Mouse (Mus musculus) cerebellum, postnatal 25 days (tissue): ENCODE measurements at regions not wholly inside any gene's neighbourhood (a gene's known extent, or its start where the extent isn't known, plus 50 kb on each side); places are given as distances from the start of the nearest gene placed in this dataset.
A peak's percentile ranks its signal among the peaks of the same experiment; 100 is the strongest.

Experiments
- DNase-seq, 2 experiments: peaks; one replicate each; pipeline ENCODE4 v3.0.0; 2021; ENCODE audit warnings: mixed read lengths in 2 of 2

DNA sequence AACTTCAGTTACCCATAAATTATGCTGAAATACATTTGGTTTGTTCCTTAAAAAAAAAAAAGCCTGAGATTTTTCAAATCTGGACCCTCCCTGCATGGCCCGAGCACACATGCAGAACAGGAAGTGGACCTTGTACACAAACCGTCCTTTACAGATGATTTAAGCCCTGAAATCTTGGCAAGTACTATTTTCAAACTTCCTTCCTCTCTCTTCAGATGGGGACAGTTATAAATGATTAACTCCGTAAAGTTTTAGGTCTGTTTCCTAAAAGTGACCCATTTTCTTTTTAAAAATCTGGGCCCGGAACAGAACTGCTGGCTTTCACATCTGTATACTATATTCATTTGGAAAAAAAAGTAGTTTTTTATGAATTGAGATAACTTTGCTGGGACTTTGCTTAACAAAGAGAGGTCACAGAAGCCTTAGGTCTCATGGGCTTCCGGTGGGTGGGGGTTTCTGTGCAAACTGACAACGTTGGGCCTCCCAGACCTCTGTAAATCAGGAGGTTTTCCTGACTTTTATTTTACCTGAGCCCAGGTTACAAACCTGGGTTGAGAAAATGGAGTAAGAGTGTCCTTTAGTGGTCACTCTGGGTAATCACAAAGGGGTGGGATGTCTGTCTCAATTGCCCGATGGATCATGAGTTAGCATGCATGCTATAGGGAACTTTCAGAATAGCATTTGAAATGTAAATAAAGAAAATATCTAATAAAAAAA is 368.4 kb downstream of the Ankrd50 start:
- DNase-seq: no peak

- DNase-seq: no peak
Measured at GRCm38 (mm10) chr3:38112568-38112967, 372.1 kb downstream of the Ankrd50 start.

GRCm38 (mm10) chr3:38105022-38105857 is 379.4 kb downstream of the Ankrd50 start:
- DNase-seq: no peak

DNA sequence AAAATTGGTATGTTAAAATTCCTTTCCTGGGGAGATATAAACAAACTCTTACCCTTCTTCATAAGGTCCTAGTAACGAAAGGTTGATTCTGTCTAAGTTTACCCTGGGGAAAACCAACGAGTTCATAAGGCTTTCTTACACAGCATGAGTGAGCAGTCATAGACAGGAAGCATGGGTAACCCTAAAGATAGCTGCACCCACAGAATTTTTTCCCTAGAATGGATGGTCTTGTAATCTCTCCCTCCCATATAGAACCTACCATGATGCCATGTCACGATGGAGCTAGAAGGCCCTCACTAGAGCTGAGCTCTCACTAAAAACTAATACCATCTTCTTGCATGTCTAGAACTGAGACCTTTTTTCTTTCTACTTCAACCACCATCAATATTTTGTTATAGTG is 380.1 kb upstream of the Gm5148 start:
- DNase-seq: no peak

GRCm38 (mm10) chr3:38102985-38103384 is 378.7 kb upstream of the Gm5148 start:
- DNase-seq: no peak

DNA sequence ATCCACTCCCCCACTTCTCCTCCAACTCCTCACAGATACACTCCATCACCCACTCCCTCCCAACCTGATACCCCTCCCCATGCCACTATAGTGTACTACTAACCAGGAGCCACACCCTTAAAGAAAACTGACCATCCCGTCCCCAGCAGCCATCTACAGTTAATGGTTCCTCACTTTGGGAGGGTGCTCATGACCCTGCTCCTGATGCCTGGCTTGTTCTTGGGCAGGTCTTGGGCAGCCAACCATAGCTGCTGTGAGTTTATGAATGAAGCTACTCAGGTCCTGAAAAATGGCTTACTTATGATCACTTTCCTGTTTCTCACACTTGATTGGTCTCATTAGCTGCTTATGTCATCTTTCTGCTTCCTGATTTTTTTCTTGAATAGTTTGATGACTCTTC is 377.9 kb upstream of the Gm5148 start:
- DNase-seq: no peak

DNA sequence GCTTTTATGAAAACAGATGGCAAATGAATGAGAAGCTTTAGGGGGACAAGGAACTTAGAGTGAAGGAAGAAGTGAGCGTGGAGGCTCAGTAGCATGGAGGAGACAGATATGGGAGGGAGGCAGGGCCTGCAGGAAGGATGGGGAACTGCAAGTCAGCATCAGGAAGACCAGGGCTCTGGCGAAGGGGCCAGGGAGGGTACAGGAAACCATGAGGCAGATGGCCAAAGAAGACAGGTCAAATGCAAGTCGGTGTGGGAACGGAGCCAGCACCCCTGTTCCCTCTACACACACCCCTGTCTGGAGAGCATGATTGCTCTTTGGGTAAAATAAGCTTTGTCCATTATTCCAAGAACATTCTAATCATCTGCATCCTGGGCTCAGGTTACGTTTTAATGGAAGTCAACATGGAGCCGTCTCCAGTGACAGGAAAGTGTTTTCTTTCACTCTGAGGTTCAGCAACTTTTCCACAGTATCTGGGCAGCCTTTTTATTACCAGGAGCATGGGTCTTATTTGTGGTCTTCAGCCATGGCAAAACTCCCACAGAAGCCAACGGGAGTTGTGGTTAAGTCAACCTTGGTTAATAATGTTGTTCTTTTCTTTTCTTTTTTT is 370.2 kb upstream of the Gm5148 start:
- DNase-seq: peak in 1 of 2 experiments; percentile 17

- no peak for DNase-seq
Measured at GRCm38 (mm10) chr3:38084548-38084947, 360.3 kb upstream of the Gm5148 start.

GRCm38 (mm10) chr3:38082386-38082785 is 358.1 kb upstream of the Gm5148 start:
- DNase-seq: peak in 1 of 2 experiments; percentile 4

DNA sequence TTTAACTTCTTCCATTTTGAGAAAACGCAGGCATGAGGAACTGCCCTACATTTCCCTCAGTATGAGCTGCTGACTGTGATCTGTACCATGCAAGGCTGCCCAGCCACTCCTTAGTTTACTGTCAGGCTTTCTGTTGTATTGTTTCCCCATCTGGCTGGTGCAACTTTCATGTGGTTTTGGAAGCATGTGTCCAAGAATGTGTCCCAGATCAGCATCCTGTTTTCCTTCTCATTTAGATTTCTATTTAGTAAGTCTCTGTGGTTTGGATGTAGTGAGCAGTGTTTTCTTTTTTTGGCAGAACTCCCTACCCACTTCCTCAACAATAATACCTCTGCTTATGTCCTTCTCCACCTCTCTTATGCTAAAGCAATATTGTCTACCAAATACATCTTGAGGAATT is 352.5 kb upstream of the Gm5148 start:
- DNase-seq: no peak

DNA sequence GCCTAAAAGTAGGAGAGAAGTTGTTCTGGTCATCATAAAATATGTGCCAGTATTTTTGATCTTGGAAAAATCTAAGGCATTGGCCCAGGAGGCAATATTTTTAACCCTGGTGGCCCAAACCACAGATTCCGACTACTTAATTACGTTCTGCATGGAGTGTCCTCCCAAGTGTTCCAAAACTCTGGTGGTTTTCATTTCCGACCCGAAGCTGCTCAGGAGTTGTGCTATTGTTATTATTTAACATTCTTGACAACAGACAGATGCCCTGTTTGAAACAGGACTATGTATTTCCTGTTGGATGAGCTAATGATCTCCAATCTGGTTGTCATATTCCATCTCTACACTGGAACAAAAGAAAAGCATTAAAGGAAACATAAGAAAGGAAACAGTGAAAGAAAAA is 349.7 kb upstream of the Gm5148 start:
- DNase-seq: no peak

DNA sequence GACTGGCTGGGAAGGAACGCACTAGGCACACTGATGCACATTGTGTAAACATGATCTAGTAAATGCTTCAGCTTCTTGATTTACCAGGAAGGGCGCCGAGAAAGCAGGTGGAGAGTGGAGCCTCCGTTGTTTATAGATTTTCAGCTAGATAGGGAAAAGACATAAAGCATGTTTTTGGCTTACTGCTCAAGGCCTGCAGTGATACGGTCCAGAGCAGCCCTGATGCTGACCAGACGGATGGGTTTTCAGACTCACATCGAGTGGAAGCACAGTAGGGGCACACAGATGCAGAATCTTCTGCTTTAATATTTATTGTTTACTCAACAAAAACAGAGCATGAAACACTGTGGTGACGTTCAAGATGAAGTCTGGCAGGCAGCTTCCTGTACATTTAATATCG is 331.3 kb upstream of the Gm5148 start:
- DNase-seq: no peak

DNA sequence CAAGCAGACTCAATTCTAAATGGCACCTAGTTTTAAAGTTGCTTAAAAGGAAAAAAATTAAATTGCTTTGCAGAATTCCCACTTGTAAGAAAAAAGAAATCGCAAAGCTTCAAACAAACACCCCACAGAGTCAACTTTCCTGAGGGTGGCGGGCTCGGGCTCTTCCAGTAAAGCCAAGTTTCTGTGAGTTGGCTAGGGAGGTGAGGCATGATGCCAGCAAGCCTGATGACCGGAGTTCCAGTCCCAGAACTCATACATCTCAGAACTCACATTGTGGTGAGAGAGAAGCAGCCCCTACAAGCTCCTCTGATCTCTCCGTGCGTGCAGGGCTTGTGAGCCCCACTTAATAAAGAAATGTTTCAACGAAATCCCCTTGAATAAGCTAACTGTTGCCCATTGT is 328.7 kb upstream of the Gm5148 start:
- peak in 1 of 2 experiments; percentile 9 for DNase-seq

DNA sequence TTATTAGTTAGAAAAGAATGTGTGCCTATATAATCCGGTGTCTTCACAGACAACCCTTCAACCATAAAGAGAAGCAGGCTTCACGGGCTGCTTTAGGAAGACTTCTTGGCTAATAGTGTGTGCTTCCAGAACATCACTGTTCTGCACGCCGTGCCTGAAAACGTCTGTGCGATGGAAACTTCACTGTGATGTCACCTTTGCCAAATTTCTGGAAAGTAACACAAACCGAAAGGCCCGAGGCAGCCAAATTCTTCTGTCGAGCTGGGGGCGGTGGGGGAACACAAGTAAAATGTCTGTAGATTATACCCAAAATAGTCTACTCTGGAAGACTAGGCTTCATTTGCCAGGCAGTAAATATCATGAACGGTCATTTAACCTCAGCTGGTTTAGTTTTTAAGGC is 327.5 kb upstream of the Gm5148 start:
- no peak for DNase-seq

DNA sequence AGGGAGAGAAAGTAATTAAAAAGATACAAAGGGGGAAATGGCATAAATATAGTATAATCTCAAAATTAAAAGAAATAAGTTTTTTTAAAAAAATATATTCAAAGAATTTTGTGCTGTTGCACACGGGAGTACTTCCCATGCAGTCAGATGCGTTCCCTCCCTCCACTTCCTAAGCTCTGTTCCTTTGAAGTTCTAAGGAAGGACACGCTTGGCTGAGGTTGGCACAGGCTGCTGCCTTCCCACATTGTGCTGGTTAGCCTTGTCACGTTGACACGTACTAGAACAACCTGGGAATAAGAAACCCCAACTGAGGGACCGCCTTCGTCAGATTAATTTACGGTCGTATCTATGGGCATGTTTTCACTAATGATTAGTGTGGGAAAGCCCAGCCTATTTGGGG is 326.6 kb upstream of the Gm5148 start:
- DNase-seq: no peak

DNA sequence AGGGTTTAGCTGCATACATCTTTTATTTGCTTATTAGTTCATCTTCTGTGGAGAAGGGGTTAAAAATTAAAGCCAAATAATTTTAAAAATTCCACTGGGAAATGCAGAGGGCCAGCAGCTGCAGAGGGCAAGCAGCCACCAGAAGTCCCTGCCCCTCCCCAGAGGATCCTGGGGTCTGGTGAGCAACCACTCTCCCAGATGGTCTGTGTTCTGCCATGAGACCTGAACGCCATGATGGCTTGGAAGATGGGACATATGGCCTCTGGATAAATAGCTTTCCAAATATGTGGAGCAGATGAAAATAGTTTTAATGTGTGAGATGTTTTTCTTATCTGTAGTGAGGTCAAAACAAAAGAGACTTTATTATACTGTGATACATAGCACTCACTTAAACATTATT is 326.1 kb upstream of the Gm5148 start:
- DNase-seq: no peak

GRCm38 (mm10) chr3:38049290-38049689 is 325.0 kb upstream of the Gm5148 start:
- no peak for DNase-seq

- DNase-seq: no peak
Measured at GRCm38 (mm10) chr3:38047445-38047844, 323.2 kb upstream of the Gm5148 start.

GRCm38 (mm10) chr3:38046611-38047010 is 322.3 kb upstream of the Gm5148 start:
- DNase-seq: no peak

GRCm38 (mm10) chr3:38045989-38046388 is 321.7 kb upstream of the Gm5148 start:
- no peak for DNase-seq

- DNase-seq: peak; percentile 19 to 44
Measured at GRCm38 (mm10) chr3:38045523-38045922, 321.2 kb upstream of the Gm5148 start.

DNA sequence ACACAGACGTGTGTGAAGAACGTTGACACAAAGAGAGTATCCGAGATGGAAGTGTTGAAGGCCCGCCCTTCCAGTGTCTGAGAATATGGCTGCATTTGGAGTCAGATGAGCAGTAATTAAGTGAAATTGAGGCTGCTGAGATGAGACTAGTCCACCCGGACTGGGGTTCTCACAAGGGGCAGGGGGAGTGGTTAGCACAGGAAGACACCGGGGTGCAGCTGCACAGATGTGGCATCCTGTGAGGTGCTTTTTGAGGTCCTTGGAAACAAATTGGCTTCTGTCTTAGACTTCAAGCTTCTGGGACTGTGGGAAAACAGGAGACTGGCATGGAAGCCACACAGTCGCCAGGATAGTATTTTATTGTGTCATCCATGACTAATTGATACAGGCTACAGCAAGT is 320.0 kb upstream of the Gm5148 start:
- DNase-seq: no peak

DNA sequence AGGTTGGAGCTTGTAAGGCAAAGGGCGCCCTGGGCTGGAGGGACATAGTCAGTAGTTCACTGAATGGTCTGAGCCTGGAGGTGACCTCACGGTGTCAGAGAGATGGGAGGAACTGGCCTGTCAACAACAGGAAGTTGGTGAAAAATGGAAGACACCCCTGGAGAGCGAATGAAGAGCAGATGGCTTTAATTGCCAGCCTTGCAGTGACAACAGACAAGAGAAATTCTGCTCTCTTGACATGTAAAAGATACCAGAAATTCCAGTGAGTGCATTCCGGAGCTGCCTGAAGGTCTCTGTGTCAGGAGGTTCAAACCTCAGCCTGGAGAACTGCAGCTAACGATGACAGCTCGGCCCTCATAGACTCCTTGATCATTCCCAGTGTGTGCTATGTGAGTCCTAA is 318.3 kb upstream of the Gm5148 start:
- no peak for DNase-seq

GRCm38 (mm10) chr3:38036131-38036530 is 311.8 kb upstream of the Gm5148 start:
- no peak for DNase-seq
